Mouse (Mus musculus) c-Kit-positive CD71-positive TER-119-positive erythroid progenitor cells, embryonic 14.5 days (primary cell): ENCODE measurements at regions not wholly inside any gene's neighbourhood (a gene's known extent, or its start where the extent isn't known, plus 50 kb on each side); places are given as distances from the start of the nearest gene placed in this dataset.

Experiments
- DNase-seq: peaks from one replicate; pipeline ENCODE4 v3.0.0-alpha.2; 2013; ENCODE audit warnings: low spot score

GRCm38 (mm10) chr17:83963561-83963960 lies 115.8 kb upstream of the Haao start:
- DNase-seq = no peak

GRCm38 (mm10) chr17:83962841-83963240 lies 115.1 kb upstream of the Haao start:
- DNase-seq = no peak

GRCm38 (mm10) chr17:83962126-83962525 lies 114.4 kb upstream of the Haao start:
- no peak for DNase-seq

DNA sequence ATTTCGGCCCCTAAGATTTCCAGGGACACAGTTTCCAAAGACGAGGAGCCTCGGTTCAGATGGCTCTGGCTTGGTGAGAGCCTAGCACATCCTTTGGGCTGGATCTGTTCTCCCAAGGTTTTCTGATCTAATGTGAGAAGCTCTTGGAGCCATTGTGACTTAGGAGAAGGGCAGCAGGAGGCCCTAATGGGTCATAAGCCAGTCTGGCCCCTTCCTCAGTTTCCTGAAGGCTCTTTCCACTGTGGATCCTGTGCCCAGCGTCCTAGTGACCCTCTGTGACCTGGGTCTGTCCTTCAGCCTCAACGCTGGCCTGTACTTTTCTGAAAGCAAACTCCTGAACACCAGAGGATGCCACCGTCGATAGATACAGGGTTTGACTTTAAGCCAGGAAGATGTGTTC lies 113.1 kb upstream of the Haao start:
- DNase-seq = no peak

- DNase-seq = no peak
These were observed 112.4 kb upstream of the Haao start for GRCm38 (mm10) chr17:83960158-83960557.

GRCm38 (mm10) chr17:83959159-83959848 lies 111.5 kb upstream of the Haao start:
- DNase-seq = no peak

DNA sequence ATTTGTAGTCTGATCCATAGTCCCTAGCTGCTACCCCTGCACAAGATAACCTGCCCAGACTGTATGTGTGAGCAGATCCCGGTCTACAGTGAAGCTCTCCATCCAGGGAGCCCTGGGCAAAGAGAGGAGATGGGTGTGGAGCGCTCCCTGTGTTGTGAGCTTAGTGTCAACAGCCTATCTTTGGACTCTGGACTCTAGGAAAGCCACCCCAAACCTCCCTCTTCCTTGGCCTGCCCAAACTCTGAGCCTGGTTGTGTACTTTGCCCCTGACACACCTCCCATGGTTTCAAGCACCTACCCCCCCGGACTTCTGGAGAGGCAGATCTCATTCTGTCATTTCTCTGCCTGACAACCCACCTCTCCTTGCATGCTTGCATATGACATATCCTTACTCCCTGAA lies 110.9 kb upstream of the Haao start:
- no peak for DNase-seq

DNA sequence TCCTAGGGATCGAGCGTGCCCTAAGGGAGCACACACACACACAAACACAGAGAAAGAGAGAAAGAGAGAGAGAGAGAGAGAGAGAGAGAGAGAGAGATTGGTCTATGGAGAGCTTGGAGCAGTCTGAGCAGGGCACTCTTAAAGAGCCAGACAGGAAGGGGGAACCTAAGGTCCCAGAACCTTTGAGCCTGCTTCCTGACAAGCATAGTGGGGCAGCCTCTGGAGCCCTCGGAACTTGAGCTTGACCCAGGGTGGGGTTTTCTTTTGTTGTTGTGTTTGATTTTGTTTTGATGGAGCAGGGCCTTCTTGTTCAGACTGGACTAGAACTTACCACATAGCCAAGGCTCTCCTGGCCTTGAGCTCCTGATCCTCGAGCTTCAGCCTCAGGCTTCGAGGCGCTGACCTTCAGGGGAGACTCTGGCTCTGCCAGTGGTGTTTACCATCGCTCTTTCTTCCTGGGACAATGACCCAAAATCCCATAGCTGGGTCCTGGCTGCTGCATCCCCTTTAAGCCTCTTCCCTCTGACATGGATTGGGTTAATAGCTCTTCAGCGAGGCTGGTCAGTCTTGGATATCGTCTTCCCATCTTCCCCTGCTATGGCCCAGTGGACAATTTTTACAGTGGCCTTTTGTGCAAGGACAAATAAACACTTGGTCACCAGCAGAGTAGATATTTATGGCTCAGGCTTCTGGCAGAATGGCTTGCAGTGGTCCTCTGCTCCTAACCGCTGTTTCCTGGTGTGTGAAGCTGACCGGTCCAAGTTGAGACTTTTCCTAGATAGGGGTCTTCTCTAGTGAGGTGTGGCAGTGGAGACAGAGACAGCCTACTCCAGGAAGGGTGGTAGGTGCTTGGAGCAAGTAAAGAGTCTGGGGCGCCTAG lies 110.1 kb upstream of the Haao start:
- no peak for DNase-seq

GRCm38 (mm10) chr17:83956821-83957565 lies 109.2 kb upstream of the Haao start:
- DNase-seq = no peak

- no peak for DNase-seq
These were observed 108.2 kb upstream of the Haao start for GRCm38 (mm10) chr17:83955978-83956377.

- DNase-seq = no peak
These were observed 107.4 kb upstream of the Haao start for GRCm38 (mm10) chr17:83955058-83955697.

DNA sequence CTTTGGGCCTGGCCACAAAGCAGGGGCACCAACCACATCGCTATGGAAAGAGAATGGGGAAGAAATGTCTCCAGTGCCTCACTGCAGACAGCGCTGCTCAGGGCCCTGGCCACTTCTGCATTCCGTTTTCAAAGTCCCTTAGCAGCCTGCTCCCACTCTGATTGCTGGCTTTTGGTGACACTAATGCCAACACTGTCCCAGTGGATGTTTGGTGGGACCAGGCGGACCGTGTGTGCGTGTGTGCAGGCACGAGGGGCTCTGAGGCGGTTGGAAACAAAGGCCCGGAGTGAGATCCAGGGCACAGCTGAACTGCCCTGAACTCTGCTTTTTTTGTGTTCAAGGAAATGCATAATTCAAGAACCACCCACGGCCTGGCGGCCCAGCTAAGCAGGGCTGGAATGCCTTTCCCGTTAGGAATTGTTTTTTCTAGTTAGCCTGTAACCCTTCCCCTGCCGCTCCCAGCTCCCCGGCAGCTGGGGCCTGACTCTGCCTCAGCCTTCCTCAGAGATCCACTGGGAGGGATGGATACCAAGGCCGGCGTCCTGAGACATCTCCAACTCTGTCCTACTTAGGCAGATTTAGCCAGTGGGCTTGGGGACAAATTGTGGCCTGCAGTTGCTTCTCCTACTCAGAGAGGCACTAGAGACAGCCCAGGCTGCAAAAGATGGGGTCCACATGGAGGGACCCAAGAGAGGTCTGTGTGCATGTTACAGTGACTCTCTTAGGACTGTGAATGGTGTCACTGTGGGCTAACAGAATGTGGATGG lies 106.7 kb upstream of the Haao start:
- DNase-seq = no peak

DNA sequence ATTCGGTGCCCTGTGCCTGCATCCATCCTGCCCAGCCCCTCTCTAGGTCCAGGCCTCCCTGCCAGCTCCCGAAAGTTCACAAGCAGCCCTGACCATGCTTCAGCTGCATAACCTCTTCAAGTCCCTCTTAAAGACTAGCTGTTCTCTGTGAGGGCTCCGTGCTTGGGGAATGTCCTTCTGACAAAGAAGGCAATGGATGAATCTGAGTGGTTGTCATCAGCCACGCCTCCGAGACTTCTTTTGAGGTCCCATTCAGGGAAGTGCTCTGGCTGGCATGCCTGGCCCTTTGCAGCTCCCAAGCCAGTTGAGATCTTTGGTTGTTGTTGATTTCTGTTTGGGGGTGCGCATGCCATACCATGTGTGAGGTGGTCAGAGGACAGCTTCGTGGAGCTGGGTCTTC lies 105.9 kb upstream of the Haao start:
- DNase-seq = no peak

DNA sequence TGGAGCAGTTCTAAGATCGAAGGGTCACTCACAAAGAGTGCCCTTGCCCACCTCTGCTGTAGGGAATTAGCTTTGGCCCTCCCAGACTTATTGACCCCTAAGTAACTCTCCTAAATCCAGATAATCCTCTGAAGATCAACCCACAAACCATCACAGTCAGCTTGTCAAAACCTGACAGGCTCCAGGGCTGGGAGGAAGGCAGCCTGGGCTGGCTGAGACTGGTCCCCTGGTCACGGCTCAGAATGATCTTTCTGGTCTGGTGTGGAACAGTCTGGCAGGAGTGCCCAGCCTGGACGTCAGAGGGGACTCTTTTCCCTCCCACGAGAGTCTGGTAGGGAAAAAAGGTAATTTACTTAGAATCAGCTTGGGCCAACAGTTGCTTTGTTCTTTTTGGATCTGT lies 99.0 kb upstream of the Haao start:
- no peak for DNase-seq

- no peak for DNase-seq
These were observed 91.6 kb upstream of the Haao start for GRCm38 (mm10) chr17:83939344-83939743.

GRCm38 (mm10) chr17:83938671-83939244 lies 91.0 kb upstream of the Haao start:
- no peak for DNase-seq

- DNase-seq = no peak
These were observed 89.8 kb upstream of the Haao start for GRCm38 (mm10) chr17:83937576-83937975.

DNA sequence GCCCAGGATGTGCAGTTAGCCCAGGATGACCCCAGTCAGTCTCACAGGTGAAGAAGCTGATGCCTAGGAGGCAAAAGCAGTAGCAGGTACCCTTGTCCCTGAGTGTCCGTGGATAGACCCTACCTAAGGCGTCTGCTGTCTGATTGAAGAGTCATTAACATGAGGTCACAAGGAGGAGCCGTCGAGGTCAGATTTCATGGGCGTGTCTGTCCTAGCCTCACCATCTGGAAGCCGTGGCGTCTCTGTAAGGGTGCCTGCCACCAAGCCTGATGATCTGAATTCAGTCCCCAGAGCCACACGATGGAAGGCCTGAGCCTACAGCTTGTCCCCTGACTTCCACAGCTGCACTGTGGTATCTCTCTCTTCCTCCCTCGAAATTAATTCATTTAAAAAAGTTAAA lies 88.9 kb upstream of the Haao start:
- no peak for DNase-seq

GRCm38 (mm10) chr17:83935969-83936368 lies 88.2 kb upstream of the Haao start:
- DNase-seq = no peak

GRCm38 (mm10) chr17:83935232-83935631 lies 87.5 kb upstream of the Haao start:
- DNase-seq = no peak

DNA sequence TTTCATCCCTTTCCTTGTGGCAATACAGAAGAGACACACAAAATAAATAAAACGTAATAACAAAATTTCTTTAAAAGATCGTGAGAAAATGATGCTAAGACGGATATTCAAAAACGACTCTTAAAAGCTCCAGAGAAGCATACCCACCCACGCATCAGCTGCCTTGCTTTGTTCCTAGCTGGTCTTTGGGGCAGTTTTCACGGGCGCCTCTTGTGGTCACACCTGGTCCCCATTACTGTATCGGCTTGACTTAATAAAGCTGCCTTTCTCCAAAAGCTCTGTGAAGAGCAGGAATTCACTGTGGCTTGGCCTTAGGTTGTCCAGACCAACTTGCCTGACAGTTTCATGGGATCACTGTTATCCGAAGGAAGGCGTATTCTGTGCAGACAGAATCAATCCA lies 86.0 kb upstream of the Haao start:
- no peak for DNase-seq
